Mouse (Mus musculus) small intestine, adult 2 months (tissue): ENCODE data around the gene Rasgef1b. TPM values are rescaled to one million over a fixed set of nuclear protein-coding genes. Genes with fewer than 3 reads are reported as not detected.

Source experiments
- H3K27ac ChIP-seq: fragments of 200-500 bp; 2 replicates; pipeline ENCODE4 v1.5.1; 2012; ENCODE audit warnings: low read depth, low read length, control low read depth, inconsistent platforms; ENCODE audit not compliant: insufficient read depth
- H3K27me3 ChIP-seq: fragments of 200-500 bp; 2 replicates; pipeline ENCODE4 v1.6.1; 2012; ENCODE audit warnings: mild to moderate bottlenecking, moderate library complexity, low read length, inconsistent platforms; ENCODE audit not compliant: control insufficient read depth, insufficient read depth
- H3K36me3 ChIP-seq: fragments of 200-500 bp; 2 replicates; pipeline ENCODE4 v1.6.1; 2012; ENCODE audit warnings: mild to moderate bottlenecking, low read length, control low read depth, inconsistent platforms; ENCODE audit not compliant: control insufficient read depth, insufficient read depth
- H3K4me1 ChIP-seq: fragments of 200-500 bp; 2 replicates; pipeline ENCODE4 v1.6.1; 2012; ENCODE audit warnings: low read length, inconsistent platforms, mixed read lengths; ENCODE audit not compliant: control insufficient read depth, insufficient read depth, insufficient read length
- H3K4me3 ChIP-seq: fragments of 200-500 bp; 2 replicates; pipeline ENCODE4 v1.5.1; 2012; ENCODE audit warnings: low read depth, mild to moderate bottlenecking, control low read depth, inconsistent platforms, low read length, moderate library complexity
- CTCF ChIP-seq: fragments of 200-500 bp; IDR thresholded peaks from 2 replicates; pipeline ENCODE4 v1.5.1; 2012; ENCODE audit warnings: low read depth, mild to moderate bottlenecking, control low read depth, inconsistent platforms, low read length, moderate library complexity, mixed read lengths; ENCODE audit not compliant: insufficient replicate concordance, insufficient read length; ENCODE audit errors: extremely low read depth
- POLR2A ChIP-seq: fragments of 200-500 bp; IDR thresholded peaks from 2 replicates; pipeline ENCODE4 v1.6.1; 2012; ENCODE audit warnings: low read depth, mild to moderate bottlenecking, control low read depth, inconsistent platforms, low read length, moderate library complexity
- WGBS: fragments of 180-500 bp; shearing (Covaris S2); methylation state at CpG from one replicate; pipeline ENCODE4 v1.1.7; 2018; 5-methylcytosine and 5-hydroxymethylcytosine counted together
- polyA plus RNA-seq: library from polyadenylated mRNA; depleted of rRNA; stranded (reverse); fragments of >200 nt; gene quantifications from 2 replicates; pipeline ENCODE4 v1.2.3, GENCODE M21; 2012

Rasgef1b gene
- polyA plus RNA-seq, 1 experiment: 16.2 TPM

- Histone ChIP-seq H3K36me3 (no peaks in the 10 kb centered on the region), H3K4me1 (peaks cover 7% of the 10 kb centered on the region; the same call in 1 of the 2 replicates), H3K27me3 (no peaks in the 10 kb centered on the region), H3K4me3 (no peak overlapping the region), H3K27ac (no peak overlapping the region)
- no peak for TF ChIP-seq CTCF
- no peak for TF ChIP-seq POLR2A
- WGBS: 39% methylated on average over 10 of the region's 10 CpGs
These were observed 436.5 kb downstream of the Rasgef1b start for GRCm38 (mm10) chr5:99292287-99292851.

DNA sequence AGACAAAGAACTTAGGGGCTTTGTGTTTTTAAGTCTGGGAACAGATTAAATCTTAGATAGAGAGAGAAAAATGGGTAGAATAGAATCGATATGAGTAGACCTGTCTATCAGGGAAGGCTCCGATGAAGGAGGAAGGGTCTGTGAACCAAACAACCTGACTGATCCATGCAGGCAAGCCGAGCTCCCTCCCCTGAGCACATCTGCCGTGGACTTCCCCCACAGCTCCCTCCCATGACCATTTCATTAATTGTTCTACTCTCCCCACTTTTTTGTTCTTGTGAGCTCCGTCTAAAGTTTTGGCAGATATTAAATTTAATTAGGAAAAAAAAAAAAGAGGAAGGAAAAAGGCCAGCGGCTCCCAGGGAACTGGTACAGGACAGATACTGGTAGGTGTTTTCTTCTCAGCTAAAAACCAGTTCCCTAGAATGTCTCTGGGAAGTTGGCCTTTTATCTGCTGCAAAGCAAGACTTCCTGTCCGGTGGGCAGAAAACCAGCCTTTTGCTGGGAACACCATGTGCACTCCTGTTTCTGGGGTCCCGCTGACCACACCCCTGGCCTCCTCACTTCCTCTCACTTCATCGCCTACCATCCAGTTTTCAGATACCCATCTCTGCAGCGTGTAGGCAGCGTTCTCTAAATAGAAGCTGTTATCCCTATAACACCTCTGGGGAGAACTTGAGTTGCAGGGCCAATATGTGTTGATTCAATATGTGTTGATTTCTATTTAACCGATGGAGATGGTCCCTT, 437.6 kb downstream of the Rasgef1b start:
- 77% methylated on average over 12 of the region's 12 CpGs for WGBS
- Histone ChIP-seq H3K4me3 (no peak overlapping the region), H3K27me3 (no peaks in the 10 kb centered on the region), H3K36me3 (no peaks in the 10 kb centered on the region), H3K27ac (no peak overlapping the region), H3K4me1 (peaks cover 7% of the 10 kb centered on the region; the same call in 1 of the 2 replicates)
- no peak for TF ChIP-seq POLR2A

DNA sequence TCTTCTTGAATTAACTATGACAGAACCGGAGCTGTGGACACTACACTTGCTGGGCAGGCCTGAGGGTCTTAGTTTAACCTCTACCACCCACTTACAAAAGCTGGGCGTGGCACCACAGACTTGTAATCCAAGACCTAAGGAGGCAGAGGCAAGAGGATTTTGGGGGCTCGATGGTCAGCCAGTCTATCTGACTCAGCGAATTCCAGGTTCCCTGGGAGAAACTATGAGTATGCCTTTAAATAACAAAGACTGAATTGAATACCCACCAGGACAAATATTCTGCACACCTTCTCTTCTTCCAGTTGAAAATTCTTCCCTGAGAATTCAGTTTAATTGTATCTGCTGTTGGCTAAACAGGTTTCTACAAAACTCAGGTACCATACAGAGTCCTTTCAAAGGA, 440.6 kb downstream of the Rasgef1b start:
- WGBS: 91% methylated on average over 4 of the region's 4 CpGs
- no peak overlapping the region for H3K4me3 ChIP-seq
- H3K36me3 ChIP-seq: no peaks in the 10 kb centered on the region
- H3K4me1 ChIP-seq: peaks cover 4% of the 10 kb centered on the region; the same call in 1 of the 2 replicates
- no peaks in the 10 kb centered on the region for H3K27me3 ChIP-seq
- no peak for TF ChIP-seq POLR2A
- TF ChIP-seq CTCF: no peak
- H3K27ac ChIP-seq: no peak overlapping the region

DNA sequence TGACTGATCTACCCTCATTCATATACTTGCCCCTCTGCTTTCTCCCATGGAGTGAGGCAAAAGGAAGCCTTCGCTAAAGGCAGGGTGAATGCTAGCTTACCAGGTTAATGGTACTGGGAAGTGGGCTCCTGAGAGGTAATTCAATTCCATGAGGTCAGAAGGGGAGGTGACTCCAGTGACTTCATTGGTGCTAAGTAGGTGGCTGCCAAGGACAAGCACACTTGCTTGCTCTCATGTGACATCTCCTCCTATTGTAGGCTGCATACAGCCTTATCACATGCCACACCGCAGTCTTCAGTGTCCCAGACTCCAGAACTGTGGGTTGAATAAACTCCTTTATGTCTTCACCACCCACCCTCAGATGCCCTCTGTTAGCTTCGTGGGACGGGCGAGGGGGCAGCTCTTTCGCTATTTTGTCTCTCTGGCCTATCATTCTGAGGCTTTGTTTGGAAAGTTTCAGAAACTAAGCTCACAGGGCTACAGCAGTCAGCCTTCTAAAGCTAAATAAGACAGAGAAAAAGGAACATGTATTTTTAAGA, 441.1 kb downstream of the Rasgef1b start:
- no peaks in the 10 kb centered on the region for H3K27me3 ChIP-seq
- no peak overlapping the region for H3K27ac ChIP-seq
- H3K36me3 ChIP-seq: no peaks in the 10 kb centered on the region
- 92% methylated on average over 6 of the region's 6 CpGs for WGBS
- TF ChIP-seq POLR2A (no peak), CTCF (no peak)
- peaks cover 4% of the 10 kb centered on the region; the same call in 1 of the 2 replicates for H3K4me1 ChIP-seq
- no peak overlapping the region for H3K4me3 ChIP-seq

GRCm38 (mm10) chr5:99286575-99286974, 442.3 kb downstream of the Rasgef1b start:
- no peak for TF ChIP-seq CTCF
- Histone ChIP-seq H3K4me3 (no peak overlapping the region), H3K27ac (no peak overlapping the region), H3K4me1 (no peaks in the 10 kb centered on the region), H3K27me3 (no peaks in the 10 kb centered on the region), H3K36me3 (no peaks in the 10 kb centered on the region)
- 43% methylated on average over 6 of the region's 6 CpGs for WGBS

DNA sequence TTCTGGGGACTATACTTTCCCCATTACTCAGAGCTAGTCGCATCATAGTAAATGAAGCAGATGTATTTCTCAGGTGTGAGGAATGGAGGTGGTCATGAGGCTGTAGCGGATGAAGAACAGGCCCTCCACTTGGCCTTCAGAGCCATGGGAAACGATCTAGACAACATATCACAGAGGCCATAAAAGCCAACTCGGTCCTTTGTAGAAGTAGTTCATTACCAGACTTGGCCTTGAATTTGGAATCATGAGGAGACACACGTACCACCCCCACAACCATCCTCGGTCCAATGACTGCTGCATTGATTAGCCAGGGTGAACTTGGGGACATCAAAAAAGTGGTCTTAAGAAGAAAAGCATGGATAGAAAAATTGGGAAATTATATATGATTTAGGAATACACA, 442.8 kb downstream of the Rasgef1b start:
- Histone ChIP-seq H3K36me3 (no peaks in the 10 kb centered on the region), H3K27ac (no peak overlapping the region), H3K27me3 (no peaks in the 10 kb centered on the region), H3K4me3 (no peak overlapping the region), H3K4me1 (no peaks in the 10 kb centered on the region)
- no peak for TF ChIP-seq POLR2A
- no peak for TF ChIP-seq CTCF
- WGBS: 43% methylated on average over 6 of the region's 6 CpGs

DNA sequence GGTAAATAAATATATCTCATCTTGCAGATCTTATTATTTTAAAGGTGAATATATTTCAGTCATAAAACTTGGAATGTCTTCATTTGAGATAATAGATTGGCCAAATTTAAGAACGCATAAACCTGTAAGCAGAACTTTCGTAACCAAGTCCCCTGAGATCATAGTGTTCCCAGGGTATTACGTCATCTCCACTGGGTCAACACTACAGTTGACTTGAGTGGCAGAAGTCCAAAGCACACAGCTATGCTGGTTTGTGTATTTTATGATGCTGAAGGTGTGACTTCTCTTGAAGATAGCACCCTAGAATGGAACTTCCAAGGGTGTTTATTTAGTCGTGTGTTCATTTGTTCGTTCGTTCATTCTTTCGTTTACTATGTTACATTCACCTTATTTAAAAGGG, 444.5 kb downstream of the Rasgef1b start:
- Histone ChIP-seq H3K27me3 (no peaks in the 10 kb centered on the region), H3K4me1 (no peaks in the 10 kb centered on the region), H3K36me3 (no peaks in the 10 kb centered on the region), H3K4me3 (no peak overlapping the region), H3K27ac (no peak overlapping the region)
- WGBS: 21% methylated on average over 7 of the region's 7 CpGs
- TF ChIP-seq CTCF (no peak), POLR2A (no peak)
